Mouse (Mus musculus) liver, embryonic 13.5 days (tissue): Measurements from ENCODE around the gene Kcnc2. TPM values are rescaled to one million over a fixed set of nuclear protein-coding genes. Genes with fewer than 3 reads are reported as not detected.
"Not testable (repeated sequence)": the region's sequence is repeated elsewhere in the genome, so short reads cannot be mapped to it uniquely, and the experiment has no call there.

Source experiments
- ATAC-seq: fragments of 200-750 bp; cut with Nextera tagmentation; 2 replicates; pipeline ENCODE4 v1.8.0; 2017; ENCODE audit warnings: low read depth, mild to moderate bottlenecking, moderate number of reproducible peaks, moderate library complexity
- DNase-seq: peaks from one replicate; pipeline ENCODE4 v3.0.0; 2022
- H3K27ac ChIP-seq: fragments of 300-500 bp; sonication (generic); 2 replicates; pipeline ENCODE4 v1.5.1; 2015; ENCODE audit warnings: moderate library complexity, mild to moderate bottlenecking, inconsistent platforms
- H3K27me3 ChIP-seq: fragments of 300-500 bp; sonication (generic); 2 replicates; pipeline ENCODE4 v1.6.1; 2015; ENCODE audit warnings: mild to moderate bottlenecking, inconsistent platforms
- H3K36me3 ChIP-seq: fragments of 300-500 bp; sonication (generic); 2 replicates; pipeline ENCODE4 v1.6.1; 2015; ENCODE audit warnings: mild to moderate bottlenecking, inconsistent platforms
- H3K4me1 ChIP-seq: fragments of 300-500 bp; sonication (generic); replicated peaks from 2 replicates; pipeline ENCODE4 v1.6.1; 2015; ENCODE audit warnings: inconsistent platforms
- H3K4me2 ChIP-seq: fragments of 300-500 bp; sonication (generic); 2 replicates; pipeline ENCODE4 v1.6.1; 2015; ENCODE audit warnings: inconsistent platforms, mild to moderate bottlenecking, moderate library complexity
- H3K4me3 ChIP-seq: fragments of 300-500 bp; sonication (generic); replicated peaks from 2 replicates; pipeline ENCODE4 v1.5.1; 2015; ENCODE audit warnings: mild to moderate bottlenecking, inconsistent platforms
- H3K9ac ChIP-seq: fragments of 300-500 bp; sonication (generic); 2 replicates; pipeline ENCODE4 v1.6.1; 2015; ENCODE audit warnings: mild to moderate bottlenecking, inconsistent platforms
- H3K9me3 ChIP-seq: fragments of 300-500 bp; sonication (generic); replicated peaks from 2 replicates; pipeline ENCODE4 v1.6.1; 2016; ENCODE audit warnings: inconsistent platforms
- WGBS: fragments of 180-500 bp; shearing (Covaris S2); methylation state at CpG from one replicate; pipeline ENCODE4 v1.1.7; 2015; ENCODE audit not compliant: insufficient replicate concordance; 5-methylcytosine and 5-hydroxymethylcytosine counted together
- polyA plus RNA-seq: library from polyadenylated mRNA; unstranded; fragments of >200 nt; fragmentation: Nextera tagmentation; extraction: Ambion mirVana; gene quantifications from 2 replicates; pipeline ENCODE4 v1.2.1, GENCODE M21; 2015

The Kcnc2 gene
- 0.06 and 0.07 TPM in 2 replicates for polyA plus RNA-seq

DNA sequence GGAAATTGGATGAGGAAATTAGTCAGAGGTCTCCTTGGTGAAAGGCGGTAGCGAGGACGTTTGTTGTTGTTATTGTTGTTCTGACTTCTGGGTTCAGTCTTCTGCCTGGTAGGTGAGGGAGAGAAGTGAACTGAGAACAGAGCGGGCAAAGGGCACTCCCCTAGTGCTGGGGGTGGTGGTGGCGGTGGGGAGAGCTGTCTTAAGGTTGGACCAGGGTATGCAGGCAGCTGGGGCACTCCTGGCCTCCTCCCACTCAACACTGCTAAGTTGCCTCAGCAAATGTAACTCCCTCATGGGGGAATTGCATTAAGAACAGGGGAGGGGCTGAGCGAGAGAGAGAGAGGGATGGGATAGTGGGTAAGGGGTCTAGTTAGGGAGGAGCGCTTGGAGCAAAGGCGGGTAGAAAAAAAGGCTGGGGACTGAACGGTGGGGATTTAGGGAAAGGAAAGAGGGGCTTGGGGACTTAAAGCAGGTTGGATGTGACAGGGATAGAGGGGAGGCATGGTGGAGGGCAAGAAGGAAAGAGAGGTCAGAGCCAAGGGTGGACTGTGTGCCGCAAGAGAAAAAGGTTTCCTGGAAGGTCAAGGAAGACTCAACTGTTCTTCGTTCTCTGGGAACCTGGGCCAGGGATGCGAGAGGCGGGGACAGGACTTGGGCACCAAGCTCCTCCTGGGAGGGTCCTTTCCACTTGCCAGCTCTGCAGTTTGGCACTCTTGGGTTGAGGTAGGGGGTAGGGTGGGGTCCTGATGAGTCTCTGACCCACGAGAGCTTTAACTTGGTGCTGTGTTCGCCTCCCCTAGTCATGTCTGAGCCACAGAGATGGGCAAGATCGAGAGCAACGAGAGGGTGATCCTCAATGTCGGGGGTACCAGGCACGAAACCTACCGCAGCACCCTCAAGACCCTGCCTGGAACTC, at the start of gene Kcnc2:
TSS of gene Kcnc2 (plus strand) at position 235 of the 916 bp plus-strand sequence.
- Histone ChIP-seq H3K27me3 (peaks cover 49% of the 10 kb centered on the region), H3K9me3 (no peaks in the 10 kb centered on the region), H3K27ac (no peak within 1 kb of the TSS), H3K4me2 (peak within 1 kb of the TSS; percentile 58), H3K36me3 (no peaks in the 10 kb centered on the region), H3K4me1 (no peaks in the 10 kb centered on the region; the same call in 1 of the 2 replicates), H3K9ac (no peak within 1 kb of the TSS), H3K4me3 (peak within 1 kb of the TSS; percentile 36)
- 1% methylated on average over 20 of the region's 20 CpGs for WGBS
- no peak for ATAC-seq
- DNase-seq, result no peak

DNA sequence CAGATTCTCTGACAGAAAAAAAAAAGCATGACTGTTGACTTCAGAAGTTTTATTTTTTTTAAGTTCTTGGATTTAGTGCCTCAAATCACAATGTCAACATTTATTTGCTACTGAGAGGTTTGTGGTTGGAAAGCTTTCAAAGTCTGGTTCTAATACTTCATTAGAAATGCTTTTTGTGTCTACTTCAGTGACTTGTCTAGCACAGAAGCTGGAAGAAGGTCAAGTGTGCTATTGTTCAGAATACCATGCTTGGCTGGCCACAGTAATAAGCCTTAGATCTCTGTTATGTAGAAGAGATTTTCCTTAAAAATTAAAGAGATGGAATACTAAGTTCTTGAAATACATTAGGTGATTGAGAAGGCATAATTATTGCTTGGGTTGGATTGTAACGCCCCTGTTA, 43.8 kb upstream of the Kcnc2 start:
- Histone ChIP-seq H3K4me3 (no peak overlapping the region), H3K4me1 (no peaks in the 10 kb centered on the region), H3K4me2 (no peak overlapping the region), H3K9me3 (no peaks in the 10 kb centered on the region), H3K9ac (no peak overlapping the region), H3K36me3 (no peaks in the 10 kb centered on the region), H3K27me3 (no peaks in the 10 kb centered on the region), H3K27ac (no peak overlapping the region)
- ATAC-seq, result no peak
- no peak for DNase-seq
- 28% methylated on average over 1 of the region's 1 CpGs for WGBS

DNA sequence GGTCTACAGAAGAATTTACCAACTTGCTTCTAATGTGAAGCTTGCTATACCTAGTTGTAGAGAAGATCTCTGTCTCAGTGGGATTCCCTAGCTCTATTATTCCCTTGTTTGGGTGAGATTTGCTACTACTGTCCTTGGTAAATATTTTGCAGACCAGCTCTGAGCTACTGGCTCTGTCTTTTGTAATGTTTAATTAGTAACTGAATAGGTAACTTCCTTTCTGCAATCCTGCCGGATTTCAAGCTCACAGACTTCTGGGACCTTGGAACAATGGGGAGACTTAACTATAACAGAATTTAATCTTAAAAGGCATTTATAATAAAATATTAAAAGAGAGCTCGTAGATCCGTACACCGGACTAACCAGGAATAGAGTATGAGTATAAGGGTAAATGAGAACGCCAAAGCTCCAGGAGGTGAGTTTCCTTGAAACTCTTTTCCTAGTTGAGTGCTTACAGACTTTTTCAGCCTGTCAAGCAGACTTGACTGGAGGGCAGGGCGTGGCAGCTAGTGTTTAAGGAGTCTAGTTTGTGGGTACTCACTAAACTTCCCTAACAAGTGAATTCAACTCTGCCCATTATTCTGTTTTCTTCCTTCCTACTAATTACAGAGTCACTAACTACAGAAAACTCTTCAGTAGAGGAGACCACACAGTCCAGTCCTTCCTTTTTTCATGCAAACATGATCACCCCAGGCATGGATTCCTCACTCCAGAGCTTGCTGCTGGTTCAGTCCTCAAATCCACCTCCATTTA, 41.7 kb upstream of the Kcnc2 start:
- not testable (repeated sequence) for H3K27ac ChIP-seq, H3K4me2 ChIP-seq, H3K4me1 ChIP-seq, H3K4me3 ChIP-seq, DNase-seq, H3K36me3 ChIP-seq, H3K9ac ChIP-seq, ATAC-seq, H3K9me3 ChIP-seq, H3K27me3 ChIP-seq
- WGBS, result 49% methylated on average over 6 of the region's 6 CpGs

DNA sequence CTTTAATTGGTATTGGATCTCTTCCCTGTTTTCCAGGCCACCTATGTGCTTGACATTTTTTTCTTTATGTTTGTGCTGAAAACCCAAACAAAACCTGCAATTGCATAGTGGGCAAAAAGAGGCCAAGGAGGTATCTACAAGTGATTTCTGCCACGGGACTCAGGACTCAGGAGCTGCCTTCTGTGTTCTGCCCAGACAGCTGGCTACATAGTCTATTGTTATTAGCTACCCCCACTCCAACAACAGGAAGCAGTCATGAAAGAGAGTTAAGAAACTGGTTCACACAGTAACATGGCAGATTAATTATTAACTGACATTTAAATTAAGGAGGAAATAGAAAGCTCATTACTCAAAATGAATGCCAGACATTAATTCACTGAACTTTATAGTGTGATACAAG, 38.2 kb upstream of the Kcnc2 start:
- H3K4me3 ChIP-seq, H3K4me1 ChIP-seq, H3K36me3 ChIP-seq, H3K9ac ChIP-seq, H3K27ac ChIP-seq, H3K9me3 ChIP-seq, ATAC-seq, DNase-seq, H3K4me2 ChIP-seq, H3K27me3 ChIP-seq: not testable (repeated sequence)
- 17% methylated on average over 1 of the region's 1 CpGs for WGBS

DNA sequence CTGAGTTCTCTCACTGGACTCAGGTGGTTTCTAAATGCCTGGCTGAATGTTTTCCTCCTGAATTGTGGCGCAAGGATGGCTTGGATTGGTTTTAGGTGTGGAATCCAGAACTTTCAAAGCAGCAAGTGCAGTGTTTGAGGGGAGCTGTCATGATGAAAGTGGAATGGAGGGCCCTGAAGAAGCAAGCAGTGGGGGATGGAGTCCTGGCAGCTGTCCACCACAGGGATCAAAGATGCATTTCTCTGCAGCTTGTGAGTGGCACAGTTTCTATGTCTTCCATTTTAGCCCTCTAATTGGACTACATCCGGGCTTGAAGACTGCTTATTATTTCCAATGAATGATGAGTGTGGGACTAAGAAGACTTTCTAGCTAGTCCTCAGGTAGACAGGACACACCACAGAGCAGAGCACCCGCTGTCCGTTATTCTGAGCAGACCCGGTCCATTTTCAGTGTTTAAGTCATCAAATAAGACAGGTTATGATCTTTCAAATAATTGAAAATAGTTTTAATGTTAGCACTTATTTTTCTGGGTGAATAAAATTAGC, 35.5 kb upstream of the Kcnc2 start:
- not testable (repeated sequence) for DNase-seq, H3K4me2 ChIP-seq, H3K9ac ChIP-seq, ATAC-seq, H3K9me3 ChIP-seq, H3K27me3 ChIP-seq, H3K4me3 ChIP-seq, H3K4me1 ChIP-seq, H3K36me3 ChIP-seq, H3K27ac ChIP-seq
- 68% methylated on average over 5 of the region's 5 CpGs for WGBS

DNA sequence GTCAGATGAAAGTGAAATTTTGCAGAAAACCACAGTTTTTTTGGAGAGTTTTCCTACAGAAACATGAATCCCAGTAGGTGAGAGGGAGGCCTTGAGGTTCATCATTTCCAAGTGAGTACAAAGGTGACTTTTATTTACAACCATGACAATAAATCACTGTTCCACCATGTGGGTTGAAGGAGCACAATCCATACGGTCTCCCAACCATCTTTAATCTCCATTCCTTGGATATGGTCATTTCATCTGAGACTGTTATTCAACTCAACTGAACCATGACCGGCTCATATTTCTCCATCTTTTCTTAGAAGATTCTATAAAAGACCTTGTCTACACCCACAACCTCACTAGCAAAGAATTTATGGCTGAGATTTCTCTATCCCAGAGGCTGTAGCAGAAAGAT, 22.6 kb upstream of the Kcnc2 start:
- no peak overlapping the region for H3K4me3 ChIP-seq
- H3K9ac ChIP-seq, result no peak overlapping the region
- no peaks in the 10 kb centered on the region for H3K4me1 ChIP-seq
- H3K36me3 ChIP-seq, result no peaks in the 10 kb centered on the region
- H3K9me3 ChIP-seq, result no peaks in the 10 kb centered on the region
- DNase-seq (no peak), ATAC-seq (no peak)
- no peaks in the 10 kb centered on the region for H3K27me3 ChIP-seq
- WGBS, result 62% methylated on average over 2 of the region's 2 CpGs
- no peak overlapping the region for H3K4me2 ChIP-seq
- no peak overlapping the region for H3K27ac ChIP-seq

DNA sequence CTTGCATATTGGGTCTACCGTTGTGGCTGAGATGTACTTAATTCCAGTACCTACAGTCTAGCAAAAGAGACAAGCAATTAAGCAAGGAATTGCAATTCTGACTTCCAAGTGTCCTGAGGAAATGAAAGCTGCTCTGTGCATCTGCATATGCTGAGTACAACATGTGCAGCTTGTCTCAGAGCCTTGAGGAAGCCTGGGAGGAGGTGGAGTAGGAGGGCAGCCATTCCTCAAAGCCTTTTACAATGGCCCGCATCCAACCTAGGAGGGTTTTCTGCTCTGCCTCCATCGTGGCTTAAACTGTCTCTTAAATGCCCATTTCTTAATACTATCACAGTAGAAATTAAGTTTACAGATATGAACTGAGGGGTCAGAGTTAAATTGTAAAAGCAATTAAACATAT, 7.5 kb upstream of the Kcnc2 start:
- 56% methylated on average over 3 of the region's 3 CpGs for WGBS
- Histone ChIP-seq H3K4me3 (no peak overlapping the region), H3K27me3 (peaks cover 6% of the 10 kb centered on the region; the same call in 1 of the 2 replicates), H3K4me1 (no peaks in the 10 kb centered on the region), H3K36me3 (no peaks in the 10 kb centered on the region), H3K9ac (no peak overlapping the region), H3K27ac (no peak overlapping the region), H3K9me3 (no peaks in the 10 kb centered on the region), H3K4me2 (no peak overlapping the region)
- DNase-seq (no peak), ATAC-seq (no peak)

DNA sequence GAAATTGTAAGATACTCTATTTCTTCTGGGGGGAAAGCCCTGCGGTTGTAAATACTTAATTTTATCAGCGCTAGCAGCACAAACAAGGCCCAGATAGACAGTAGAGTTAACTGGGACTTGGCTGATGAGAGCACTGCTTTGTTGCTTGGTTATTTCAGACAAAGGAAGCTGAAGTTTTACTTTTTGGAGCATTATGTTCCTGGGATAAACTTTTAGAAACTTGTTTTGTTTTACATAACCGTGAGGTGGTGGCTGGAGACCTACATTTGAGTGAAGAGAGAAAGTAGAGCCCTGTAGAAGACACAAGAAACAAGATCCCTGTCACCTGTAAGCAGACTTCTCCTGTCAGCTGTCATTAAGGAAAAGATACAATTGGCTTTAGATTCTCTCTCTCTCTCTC, 1.4 kb upstream of the Kcnc2 start:
- H3K27me3 ChIP-seq, result peaks cover 49% of the 10 kb centered on the region
- ATAC-seq (no peak), DNase-seq (no peak)
- no peaks in the 10 kb centered on the region; the same call in 1 of the 2 replicates for H3K4me1 ChIP-seq
- H3K36me3 ChIP-seq, result no peaks in the 10 kb centered on the region
- no peak overlapping the region for H3K9ac ChIP-seq
- no peaks in the 10 kb centered on the region for H3K9me3 ChIP-seq
- H3K4me2 ChIP-seq, result no peak overlapping the region
- WGBS, result 49% methylated on average over 3 of the region's 3 CpGs
- H3K27ac ChIP-seq, result no peak overlapping the region
- no peak overlapping the region for H3K4me3 ChIP-seq

DNA sequence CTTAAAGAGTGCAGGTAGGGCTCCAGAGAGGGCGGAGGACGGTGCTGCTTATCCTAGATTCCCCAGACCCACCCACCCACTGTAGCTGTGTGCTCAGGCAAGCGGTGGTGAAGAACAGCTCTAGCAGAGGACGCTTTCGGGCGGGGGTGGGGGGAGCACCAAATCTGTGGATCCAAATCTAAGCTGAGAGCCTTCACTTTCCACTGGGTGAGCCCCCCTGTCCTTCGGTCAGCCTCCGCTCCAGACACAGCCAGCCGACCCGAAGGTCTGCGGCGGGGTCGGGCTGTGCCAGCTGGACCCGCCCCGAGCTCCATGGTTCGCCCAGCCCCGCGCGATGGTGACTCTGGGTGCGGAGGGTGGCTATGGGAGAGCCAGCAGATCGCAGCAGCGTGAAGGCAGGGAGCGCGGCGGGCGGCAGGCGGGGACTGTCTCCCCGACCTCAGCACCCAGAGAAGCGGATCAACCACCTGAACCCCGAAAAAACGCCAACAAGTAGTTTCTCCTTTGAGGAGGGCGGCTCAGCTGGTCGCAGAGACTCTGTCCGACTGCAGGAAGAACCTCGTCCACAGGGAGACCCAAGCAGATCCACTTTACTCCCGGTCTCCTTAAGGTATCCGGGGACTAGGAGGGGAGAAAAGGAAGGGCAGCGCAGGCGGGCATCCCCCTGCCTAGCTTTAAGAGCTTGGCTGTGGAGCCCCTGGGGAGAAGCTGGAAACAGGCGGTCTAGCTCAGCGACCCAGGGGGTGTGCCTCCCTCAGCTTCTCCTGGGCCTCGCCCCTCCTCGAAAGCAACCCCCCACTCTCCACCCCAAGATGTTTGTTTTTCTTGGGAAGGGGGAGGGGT, 761 bp upstream of the Kcnc2 start:
- DNase-seq (no peak), ATAC-seq (no peak)
- H3K4me2 ChIP-seq, result peak overlapping the region; percentile 58
- H3K27ac ChIP-seq, result no peak overlapping the region
- no peaks in the 10 kb centered on the region; the same call in 1 of the 2 replicates for H3K4me1 ChIP-seq
- peaks cover 49% of the 10 kb centered on the region for H3K27me3 ChIP-seq
- H3K36me3 ChIP-seq, result no peaks in the 10 kb centered on the region
- 2% methylated on average over 43 of the region's 43 CpGs for WGBS
- no peaks in the 10 kb centered on the region for H3K9me3 ChIP-seq
- H3K4me3 ChIP-seq, result peak overlapping the region; percentile 36
- H3K9ac ChIP-seq, result no peak overlapping the region

DNA sequence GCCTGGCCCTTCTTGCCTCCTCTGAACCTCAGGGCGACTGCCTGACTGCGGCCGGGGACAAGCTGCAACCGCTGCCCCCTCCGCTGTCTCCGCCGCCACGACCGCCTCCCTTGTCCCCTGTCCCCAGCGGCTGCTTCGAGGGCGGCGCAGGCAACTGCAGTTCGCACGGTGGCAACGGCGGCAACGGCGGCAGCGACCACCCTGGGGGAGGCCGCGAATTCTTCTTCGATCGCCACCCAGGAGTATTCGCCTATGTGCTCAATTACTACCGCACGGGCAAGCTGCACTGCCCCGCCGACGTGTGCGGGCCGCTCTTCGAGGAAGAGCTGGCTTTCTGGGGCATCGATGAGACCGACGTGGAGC, 863 bp downstream of the Kcnc2 start:
- ATAC-seq, result no peak
- Histone ChIP-seq H3K27ac (no peak overlapping the region), H3K4me3 (peak overlapping the region; percentile 22), H3K4me2 (peak overlapping the region; percentile 58), H3K4me1 (no peaks in the 10 kb centered on the region; the same call in 1 of the 2 replicates), H3K9me3 (no peaks in the 10 kb centered on the region), H3K36me3 (no peaks in the 10 kb centered on the region), H3K27me3 (peaks cover 49% of the 10 kb centered on the region), H3K9ac (no peak overlapping the region)
- no peak for DNase-seq
- 2% methylated on average over 36 of the region's 36 CpGs for WGBS

DNA sequence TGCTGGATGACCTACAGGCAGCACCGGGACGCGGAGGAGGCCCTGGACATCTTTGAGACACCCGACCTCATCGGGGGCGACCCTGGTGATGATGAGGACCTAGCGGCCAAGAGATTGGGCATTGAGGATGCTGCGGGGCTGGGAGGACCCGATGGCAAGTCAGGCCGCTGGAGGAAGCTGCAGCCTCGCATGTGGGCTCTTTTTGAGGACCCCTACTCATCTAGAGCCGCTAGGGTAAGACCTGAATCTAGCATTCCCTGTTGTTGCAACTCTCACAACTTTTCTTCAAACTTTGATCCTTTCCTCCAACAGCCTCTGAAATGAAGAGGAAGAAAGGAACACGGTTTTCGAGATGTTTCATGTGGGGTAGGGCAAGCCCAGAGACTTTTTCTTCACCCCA, 1.2 kb downstream of the Kcnc2 start:
- peak overlapping the region; percentile 22 for H3K4me3 ChIP-seq
- WGBS, result 8% methylated on average over 14 of the region's 14 CpGs
- ATAC-seq (no peak), DNase-seq (no peak)
- H3K9ac ChIP-seq, result no peak overlapping the region
- H3K27ac ChIP-seq, result no peak overlapping the region
- peak overlapping the region; percentile 58 for H3K4me2 ChIP-seq
- no peaks in the 10 kb centered on the region; the same call in 1 of the 2 replicates for H3K4me1 ChIP-seq
- peaks cover 49% of the 10 kb centered on the region for H3K27me3 ChIP-seq
- H3K9me3 ChIP-seq, result no peaks in the 10 kb centered on the region
- H3K36me3 ChIP-seq, result no peaks in the 10 kb centered on the region
